Mouse (Mus musculus): Measurements from ENCODE around the gene Fggy. TPM values are rescaled to one million over a fixed set of nuclear protein-coding genes. Genes with fewer than 3 reads are reported as not detected.

Gene Fggy
- polyA plus RNA-seq, 2 experiments: 14.9 to 19.3 TPM

DNA sequence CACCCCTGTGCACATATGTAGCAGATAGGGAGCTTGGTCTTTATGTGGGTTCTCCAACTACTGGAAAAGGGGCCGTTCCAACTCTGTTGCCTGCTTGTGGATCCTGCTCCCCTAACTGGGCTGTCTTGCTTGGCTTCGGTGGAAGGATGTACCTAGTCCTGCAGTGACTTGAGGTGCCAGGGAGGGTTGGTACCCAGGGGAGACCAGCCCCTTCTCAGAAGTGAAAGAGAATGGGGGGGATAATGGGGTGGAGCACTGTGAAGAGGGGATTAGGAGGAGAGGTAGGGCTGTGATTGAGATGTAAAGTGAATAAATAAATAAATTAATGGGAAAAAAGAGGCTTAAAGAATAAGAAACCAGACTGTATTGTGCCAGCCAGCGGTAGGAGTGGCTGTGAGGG, 77.6 kb downstream of the Fggy start:
- Histone ChIP-seq H3K27ac (no peak overlapping the region), H3K4me2 (ENCODE audit: low read depth) (no peak overlapping the region), H3K27me3 (ENCODE audit: control insufficient read depth, insufficient read depth, low read length) (no peaks in the 10 kb centered on the region), H3K4me3 (ENCODE audit: insufficient read depth in 1 of 2, low read depth in 2 of 2, low read length in 2 of 2) (no peak overlapping the region), H3K9ac (replicated peaks) (no peak overlapping the region), H3K36me3 (replicated peaks; ENCODE audit: control insufficient read depth, insufficient read depth, low read depth) (no peaks in the 10 kb centered on the region), H3K9me3 (ENCODE audit: control insufficient read depth, low read length) (no peaks in the 10 kb centered on the region), H3K4me1 (replicated peaks; ENCODE audit: control insufficient read depth in 2 of 2, insufficient read depth in 2 of 2, low read length in 1 of 2) (no peaks in the 10 kb centered on the region)
- TF ChIP-seq EP300 (IDR thresholded peaks at IDR 0.05; ENCODE audit: low read depth): no peak
- TF ChIP-seq CTCF (IDR thresholded peaks at IDR 0.05; ENCODE audit: low read depth): no peak
- WGBS (ENCODE audit: insufficient replicate concordance): 47% methylated on average over 3 of the region's 3 CpGs
- ATAC-seq (ENCODE audit: insufficient read depth): no peak
- no peak for DNase-seq (ENCODE audit: low read depth in 3 of 3, low spot score in 3 of 3)

DNA sequence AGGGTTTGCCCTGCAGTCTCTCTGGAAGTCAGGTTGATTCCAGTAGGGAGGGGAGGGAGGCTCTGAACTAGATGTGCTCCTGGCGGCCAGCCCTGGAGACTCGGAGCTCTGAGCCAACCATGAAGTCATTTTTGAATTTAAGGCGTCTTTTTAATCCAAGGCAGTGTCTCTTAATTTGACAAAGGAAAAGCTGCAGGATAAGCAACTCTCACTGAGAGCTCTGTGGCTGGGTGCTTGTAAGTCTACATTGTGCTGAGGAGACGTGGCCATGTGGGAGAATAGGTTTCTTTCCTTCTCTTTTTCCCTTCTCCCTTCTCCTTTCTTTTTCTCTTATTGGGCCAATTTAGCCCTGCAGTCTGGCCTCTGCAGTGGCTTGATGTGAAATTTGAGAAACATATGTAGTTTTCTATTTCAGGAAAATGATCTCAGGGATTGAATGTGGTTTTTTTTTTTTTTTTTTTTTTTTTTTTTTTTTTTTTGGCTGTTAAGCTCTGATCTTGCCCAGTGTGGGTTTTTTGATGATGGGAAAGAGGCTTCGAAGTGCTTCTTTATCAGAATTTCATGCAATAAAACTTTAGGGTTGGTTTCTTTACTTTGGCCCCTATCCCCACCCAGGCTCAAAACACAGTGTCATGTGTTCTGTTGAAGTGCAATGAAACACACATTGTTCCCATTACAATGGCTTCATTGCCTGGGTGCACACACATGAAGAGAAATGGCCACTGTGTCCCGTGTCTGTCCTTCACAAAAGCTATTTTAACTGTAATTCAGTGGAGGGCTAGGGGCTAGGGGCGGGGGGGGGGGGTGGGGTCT, 79.8 kb downstream of the Fggy start:
- no peak overlapping the region for H3K27ac ChIP-seq
- DNase-seq (ENCODE audit: low read depth in 3 of 3, low spot score in 3 of 3): no peak
- WGBS (ENCODE audit: insufficient replicate concordance): 47% methylated on average over 7 of the region's 7 CpGs

DNA sequence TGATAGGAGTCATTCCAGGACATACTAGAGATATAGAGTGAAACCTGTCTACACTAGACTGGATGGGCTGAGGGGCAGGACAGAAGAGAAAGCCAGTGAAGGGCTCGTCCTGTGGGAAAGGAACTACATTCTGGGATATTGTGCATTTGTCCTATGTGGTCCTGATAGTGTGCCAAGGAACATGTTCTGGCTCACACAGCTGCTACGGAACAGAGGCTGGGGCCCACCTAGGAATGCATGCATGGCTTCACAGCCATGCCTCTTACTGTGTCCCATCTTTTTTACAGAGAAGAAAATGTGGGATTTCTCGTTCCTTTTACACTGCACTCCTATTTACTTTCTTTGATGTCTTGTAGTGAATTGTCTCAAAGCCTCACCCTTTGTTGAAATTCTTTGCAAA, 80.8 kb downstream of the Fggy start:
- no peaks in the 10 kb centered on the region; a peak in 1 of 4 replicates for H3K4me1 ChIP-seq (replicated peaks; ENCODE audit: control insufficient read depth in 2 of 2, insufficient read depth in 2 of 2, low read length in 1 of 2)
- no peaks in the 10 kb centered on the region for H3K36me3 ChIP-seq (replicated peaks; ENCODE audit: control insufficient read depth, insufficient read depth, low read depth)
- ATAC-seq (ENCODE audit: insufficient read depth) (no peak), DNase-seq (ENCODE audit: low read depth in 3 of 3, low spot score in 3 of 3) (no peak)
- no peak overlapping the region for H3K4me2 ChIP-seq (ENCODE audit: low read depth)
- 57% methylated on average over 3 of the region's 3 CpGs for WGBS (ENCODE audit: insufficient replicate concordance)
- no peak overlapping the region for H3K27ac ChIP-seq
- no peaks in the 10 kb centered on the region for H3K9me3 ChIP-seq (ENCODE audit: control insufficient read depth, low read length)
- H3K4me3 ChIP-seq (ENCODE audit: insufficient read depth in 1 of 2, low read depth in 2 of 2, low read length in 2 of 2): no peak overlapping the region
- H3K27me3 ChIP-seq (ENCODE audit: control insufficient read depth, insufficient read depth, low read length): no peaks in the 10 kb centered on the region
- no peak overlapping the region for H3K9ac ChIP-seq (replicated peaks)
- no peak for TF ChIP-seq EP300 (IDR thresholded peaks at IDR 0.05; ENCODE audit: low read depth)
- no peak for TF ChIP-seq CTCF (IDR thresholded peaks at IDR 0.05; ENCODE audit: low read depth)

More for the DNA sequence above, 79.8 kb downstream of the Fggy start:
- Histone ChIP-seq H3K4me2 (ENCODE audit: low read depth) (no peak overlapping the region), H3K36me3 (replicated peaks; ENCODE audit: control insufficient read depth, insufficient read depth, low read depth) (no peaks in the 10 kb centered on the region), H3K27me3 (ENCODE audit: control insufficient read depth, insufficient read depth, low read length) (no peaks in the 10 kb centered on the region), H3K4me1 (replicated peaks; ENCODE audit: control insufficient read depth in 2 of 2, insufficient read depth in 2 of 2, low read length in 1 of 2) (no peaks in the 10 kb centered on the region; a peak in 1 of 4 replicates), H3K4me3 (ENCODE audit: insufficient read depth in 1 of 2, low read depth in 2 of 2, low read length in 2 of 2) (no peak overlapping the region), H3K9me3 (ENCODE audit: control insufficient read depth, low read length) (no peaks in the 10 kb centered on the region), H3K9ac (replicated peaks) (no peak overlapping the region)
- no peak for ATAC-seq (ENCODE audit: insufficient read depth)
- TF ChIP-seq EP300 (IDR thresholded peaks at IDR 0.05; ENCODE audit: low read depth): no peak
- no peak for TF ChIP-seq CTCF (IDR thresholded peaks at IDR 0.05; ENCODE audit: low read depth)

DNA sequence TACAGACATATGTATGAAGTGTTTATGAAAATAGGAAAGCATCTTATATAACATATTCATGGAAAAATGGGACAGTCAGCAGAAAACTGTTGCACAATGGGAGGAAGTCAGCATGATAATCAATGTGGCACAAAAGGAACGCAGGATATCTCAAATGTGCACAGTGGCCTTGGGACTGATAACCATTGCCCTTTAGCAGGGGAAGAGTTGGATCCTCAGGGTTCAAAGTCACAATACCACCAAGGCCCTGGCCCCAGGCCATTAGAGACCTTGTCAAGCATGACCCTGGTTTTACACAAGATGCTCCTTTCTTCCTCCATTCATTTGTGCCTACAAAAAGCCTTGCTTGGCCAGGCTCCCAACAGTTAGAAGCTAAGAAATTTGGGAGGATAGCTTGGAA, 83.5 kb downstream of the Fggy start:
- TF ChIP-seq CTCF (IDR thresholded peaks at IDR 0.05; ENCODE audit: low read depth): no peak
- TF ChIP-seq EP300 (IDR thresholded peaks at IDR 0.05; ENCODE audit: low read depth): no peak
- H3K4me1 ChIP-seq (replicated peaks; ENCODE audit: control insufficient read depth in 2 of 2, insufficient read depth in 2 of 2, low read length in 1 of 2): no peaks in the 10 kb centered on the region; a peak in 1 of 4 replicates
- WGBS (ENCODE audit: insufficient replicate concordance): 5% methylated on average over 1 of the region's 1 CpGs
- no peaks in the 10 kb centered on the region for H3K27me3 ChIP-seq (ENCODE audit: control insufficient read depth, insufficient read depth, low read length)
- H3K36me3 ChIP-seq (replicated peaks; ENCODE audit: control insufficient read depth, insufficient read depth, low read depth): no peaks in the 10 kb centered on the region
- ATAC-seq (ENCODE audit: insufficient read depth) (no peak), DNase-seq (ENCODE audit: low read depth in 3 of 3, low spot score in 3 of 3) (no peak)
- H3K4me2 ChIP-seq (ENCODE audit: low read depth): no peak overlapping the region
- H3K4me3 ChIP-seq (ENCODE audit: insufficient read depth in 1 of 2, low read depth in 2 of 2, low read length in 2 of 2): no peak overlapping the region
- no peaks in the 10 kb centered on the region for H3K9me3 ChIP-seq (ENCODE audit: control insufficient read depth, low read length)
- H3K9ac ChIP-seq (replicated peaks): no peak overlapping the region
- H3K27ac ChIP-seq: no peak overlapping the region

DNA sequence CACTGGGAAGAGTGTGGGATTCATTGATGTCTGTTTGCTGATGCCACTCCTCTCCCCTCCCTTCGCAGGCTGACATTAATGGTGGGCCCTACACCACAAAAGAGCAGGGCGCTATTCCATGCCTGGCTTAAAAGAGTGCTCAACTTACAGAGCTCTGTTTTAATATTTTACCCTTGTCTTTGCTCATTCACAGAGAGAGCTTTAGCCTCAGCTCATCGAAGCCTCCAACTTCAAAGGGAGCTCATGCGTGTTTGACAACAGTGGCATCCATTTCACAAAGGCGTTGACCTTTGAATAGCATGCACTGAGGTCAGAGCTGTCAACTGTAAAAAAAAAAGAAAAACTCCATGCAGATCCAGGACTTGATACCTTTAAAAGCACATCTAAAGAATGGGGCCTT, 86.7 kb downstream of the Fggy start:
- WGBS (ENCODE audit: insufficient replicate concordance): 56% methylated on average over 5 of the region's 5 CpGs
- no peak overlapping the region for H3K9ac ChIP-seq (replicated peaks)
- no peak overlapping the region for H3K4me3 ChIP-seq (ENCODE audit: insufficient read depth in 1 of 2, low read depth in 2 of 2, low read length in 2 of 2)
- ATAC-seq (ENCODE audit: insufficient read depth): no peak
- no peaks in the 10 kb centered on the region; a peak in 1 of 4 replicates for H3K4me1 ChIP-seq (replicated peaks; ENCODE audit: control insufficient read depth in 2 of 2, insufficient read depth in 2 of 2, low read length in 1 of 2)
- no peak overlapping the region for H3K4me2 ChIP-seq (ENCODE audit: low read depth)
- TF ChIP-seq CTCF (IDR thresholded peaks at IDR 0.05; ENCODE audit: low read depth): no peak
- TF ChIP-seq EP300 (IDR thresholded peaks at IDR 0.05; ENCODE audit: low read depth): no peak
- H3K27me3 ChIP-seq (ENCODE audit: control insufficient read depth, insufficient read depth, low read length): no peaks in the 10 kb centered on the region
- no peaks in the 10 kb centered on the region for H3K9me3 ChIP-seq (ENCODE audit: control insufficient read depth, low read length)
- no peak overlapping the region for H3K27ac ChIP-seq
- H3K36me3 ChIP-seq (replicated peaks; ENCODE audit: control insufficient read depth, insufficient read depth, low read depth): no peaks in the 10 kb centered on the region
- no peak for DNase-seq (ENCODE audit: low read depth in 3 of 3, low spot score in 3 of 3)

Measured in liver, embryonic 14.5 days (tissue).